Mouse (Mus musculus): Measurements from ENCODE around the gene Sox13.

DNA sequence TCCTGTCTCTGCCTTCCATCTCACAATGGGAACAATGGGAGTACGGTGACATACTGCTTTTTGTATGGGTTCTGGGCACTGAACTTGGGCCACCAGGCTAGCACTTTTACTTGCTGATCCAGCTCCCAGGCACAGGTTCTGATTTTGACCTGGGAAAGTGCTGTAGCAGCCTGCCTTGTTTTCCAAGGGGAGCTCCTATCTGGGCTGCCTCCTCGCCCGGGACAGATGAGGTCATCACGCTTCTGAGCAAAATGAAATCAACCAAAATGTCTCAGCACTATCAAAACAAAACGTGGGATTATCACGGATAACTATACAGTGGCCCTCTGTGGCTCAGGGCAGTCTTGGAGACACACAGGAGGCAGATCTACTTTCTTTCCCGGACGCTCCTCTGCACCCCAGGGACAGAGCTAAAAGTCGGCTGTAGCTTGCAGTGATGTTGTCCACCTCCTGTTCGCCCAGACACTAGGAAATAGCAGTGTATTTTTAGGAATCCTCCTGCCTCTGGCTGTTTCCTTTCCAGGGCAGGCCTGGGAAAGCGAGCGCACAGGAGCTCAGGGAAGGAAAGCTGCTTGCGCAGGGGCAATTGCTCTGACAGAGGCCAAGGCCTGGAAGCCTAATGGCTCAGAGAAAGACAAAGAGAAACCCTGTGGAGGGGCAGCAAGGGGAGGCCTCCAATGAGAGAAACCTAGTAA, 27.8 kb upstream of the Sox13 start:
- TF ChIP-seq CTCF (IDR thresholded peaks at IDR 0.05; ENCODE audit: control insufficient read depth, insufficient read depth, insufficient replicate concordance, low read depth, low read length) (no peak), POLR2A (IDR thresholded peaks at IDR 0.05; ENCODE audit: control insufficient read depth, low read depth, low read length) (no peak)

All from testis, adult 2 months (tissue).